Mouse (Mus musculus): ENCODE data around the gene N4bp2l2.

DNA sequence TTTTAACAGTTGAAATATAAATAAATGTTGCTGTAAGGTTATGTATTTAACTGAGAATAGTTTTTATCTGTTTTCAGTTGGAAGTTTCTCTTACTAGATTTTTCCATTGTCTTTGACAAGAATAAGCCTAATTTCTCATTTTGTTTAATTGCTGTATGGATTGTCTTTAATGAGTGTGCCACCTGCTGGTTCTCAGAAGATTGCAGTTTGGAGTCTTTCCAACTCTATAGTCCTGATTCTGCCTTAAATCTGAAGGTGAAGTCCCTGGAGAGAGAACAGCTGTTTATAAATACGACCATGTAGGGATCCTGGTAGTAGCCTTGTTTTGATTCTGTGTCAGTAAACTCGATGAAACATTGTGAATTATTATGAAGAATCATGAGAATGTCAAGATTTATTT, 36.7 kb upstream of the N4bp2l2 start:
- TF ChIP-seq CTCF (conservative IDR thresholded peaks at IDR 0.05; ENCODE audit: low read length) (peak; percentile 57), NANOG (IDR thresholded peaks at IDR 0.05; ENCODE audit: borderline replicate concordance, low read length) (no peak)
